Mouse (Mus musculus) embryonic facial prominence, embryonic 12.5 days (tissue): ENCODE measurements around the gene Trim80. TPM values are rescaled to one million over a fixed set of nuclear protein-coding genes. Genes with fewer than 3 reads are reported as not detected.

Experiments used
- ATAC-seq: fragments of 200-750 bp; cut with Nextera tagmentation; 2 replicates; pipeline ENCODE4 v1.8.0; 2017; ENCODE audit not compliant: insufficient number of reproducible peaks, insufficient read depth, low FRiP score, low TSS enrichment
- H3K27ac ChIP-seq: fragments of 300-500 bp; sonication (generic); 2 replicates; pipeline ENCODE4 v1.5.1; 2016; ENCODE audit warnings: mild to moderate bottlenecking
- H3K27me3 ChIP-seq: fragments of 300-500 bp; sonication (generic); 2 replicates; pipeline ENCODE4 v1.6.1; 2016; ENCODE audit warnings: mild to moderate bottlenecking, moderate library complexity
- H3K36me3 ChIP-seq: fragments of 300-500 bp; sonication (generic); 2 replicates; pipeline ENCODE4 v1.6.1; 2016; ENCODE audit warnings: mild to moderate bottlenecking
- H3K4me1 ChIP-seq: fragments of 300-500 bp; sonication (generic); 2 replicates; pipeline ENCODE4 v1.6.1; 2016
- H3K4me2 ChIP-seq: fragments of 300-500 bp; sonication (generic); replicated peaks from 2 replicates; pipeline ENCODE4 v1.6.1; 2016; ENCODE audit warnings: mild to moderate bottlenecking, moderate library complexity
- H3K4me3 ChIP-seq: fragments of 300-500 bp; sonication (generic); 2 replicates; pipeline ENCODE4 v1.5.1; 2016; ENCODE audit warnings: mild to moderate bottlenecking
- H3K9ac ChIP-seq: fragments of 300-500 bp; sonication (generic); 2 replicates; pipeline ENCODE4 v1.6.1; 2016; ENCODE audit warnings: mild to moderate bottlenecking, moderate library complexity
- H3K9me3 ChIP-seq: fragments of 300-500 bp; sonication (generic); 2 replicates; pipeline ENCODE4 v1.6.1; 2016; ENCODE audit warnings: mild to moderate bottlenecking, moderate library complexity
- WGBS: fragments of 180-500 bp; shearing (Covaris S2); methylation state at CpG from one replicate; pipeline ENCODE4 v1.1.7; 2016; 5-methylcytosine and 5-hydroxymethylcytosine counted together
- polyA plus RNA-seq: library from polyadenylated mRNA; unstranded; fragments of >200 nt; fragmentation: Nextera tagmentation; extraction: Ambion mirVana; gene quantifications from 2 replicates; pipeline ENCODE4 v1.2.1, GENCODE M21; 2016

Gene Trim80
- polyA plus RNA-seq = not detected in 2 replicates

DNA sequence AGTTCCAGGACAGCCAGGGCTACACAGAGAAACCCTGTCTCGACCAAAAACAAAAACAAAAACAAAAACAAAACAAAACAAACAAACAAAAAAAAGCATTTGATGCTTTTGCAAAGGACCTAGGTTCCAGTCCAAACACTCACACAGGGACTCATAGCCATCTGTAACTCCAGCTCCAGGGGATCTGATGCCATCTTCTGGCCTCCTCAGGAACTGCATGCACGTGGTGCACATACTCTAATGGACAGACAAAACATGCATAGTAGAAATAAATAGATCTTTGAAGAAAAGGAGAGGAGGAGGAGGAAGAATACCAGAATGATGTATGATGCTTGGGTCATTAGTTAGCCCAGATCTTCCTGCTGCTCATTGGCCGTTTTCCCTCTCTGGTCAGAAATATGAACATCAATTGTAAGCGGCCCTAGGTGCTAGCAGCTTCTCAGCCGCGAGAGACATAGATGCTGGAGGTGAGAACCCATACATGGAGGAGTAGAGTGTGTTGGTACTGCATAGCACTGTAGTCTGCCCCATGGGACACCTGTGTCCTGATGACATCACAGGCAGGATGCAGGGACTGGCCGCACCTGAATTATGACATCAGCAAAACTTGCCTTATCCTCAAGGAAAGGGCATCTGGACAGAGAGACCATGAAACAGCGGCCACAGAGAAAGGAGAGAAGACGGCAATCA, at the start of gene Trim80:
TSS of gene Trim80 (plus strand) at position 640 of the 690 bp plus-strand sequence.
- no peak within 1 kb of the TSS for H3K4me3 ChIP-seq
- no peaks in the 10 kb centered on the region for H3K27me3 ChIP-seq
- peaks cover 15% of the 10 kb centered on the region for H3K4me1 ChIP-seq
- no peak within 1 kb of the TSS for H3K4me2 ChIP-seq
- H3K9ac ChIP-seq = no peak within 1 kb of the TSS
- no peak for ATAC-seq
- H3K27ac ChIP-seq = no peak within 1 kb of the TSS
- H3K9me3 ChIP-seq = 0 out of 2 replicates have a peak, but pooled peaks cover 4% of the 10 kb centered on the region
- WGBS = 95% methylated on average over 9 of the region's 9 CpGs
- no peaks in the 10 kb centered on the region for H3K36me3 ChIP-seq

DNA sequence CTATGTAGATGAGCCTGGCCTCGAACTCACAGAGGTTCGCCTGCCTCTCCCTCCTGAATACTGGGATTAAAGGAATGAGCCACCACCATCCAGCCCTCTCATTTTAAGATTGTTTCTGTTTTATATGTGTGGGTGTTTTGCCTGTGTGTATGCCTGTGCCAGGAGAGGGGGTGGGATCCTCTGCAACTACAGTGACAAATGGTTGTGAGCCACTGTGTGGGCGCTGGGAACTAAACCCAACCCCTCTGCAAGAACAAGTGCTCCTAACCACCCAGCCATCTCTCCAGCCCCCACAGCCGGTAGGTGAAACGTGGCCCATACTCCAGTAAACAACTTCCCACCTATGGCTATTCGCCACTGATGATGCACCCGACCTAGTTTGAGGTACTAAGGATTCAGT, 49.0 kb upstream of the Trim80 start:
- WGBS = 90% methylated on average over 7 of the region's 7 CpGs
- Histone ChIP-seq H3K4me1 (no peaks in the 10 kb centered on the region), H3K27ac (no peak overlapping the region), H3K4me2 (no peak overlapping the region), H3K9me3 (no peaks in the 10 kb centered on the region), H3K36me3 (peaks cover 50% of the 10 kb centered on the region), H3K9ac (no peak overlapping the region), H3K4me3 (no peak overlapping the region), H3K27me3 (no peaks in the 10 kb centered on the region)
- no peak for ATAC-seq

DNA sequence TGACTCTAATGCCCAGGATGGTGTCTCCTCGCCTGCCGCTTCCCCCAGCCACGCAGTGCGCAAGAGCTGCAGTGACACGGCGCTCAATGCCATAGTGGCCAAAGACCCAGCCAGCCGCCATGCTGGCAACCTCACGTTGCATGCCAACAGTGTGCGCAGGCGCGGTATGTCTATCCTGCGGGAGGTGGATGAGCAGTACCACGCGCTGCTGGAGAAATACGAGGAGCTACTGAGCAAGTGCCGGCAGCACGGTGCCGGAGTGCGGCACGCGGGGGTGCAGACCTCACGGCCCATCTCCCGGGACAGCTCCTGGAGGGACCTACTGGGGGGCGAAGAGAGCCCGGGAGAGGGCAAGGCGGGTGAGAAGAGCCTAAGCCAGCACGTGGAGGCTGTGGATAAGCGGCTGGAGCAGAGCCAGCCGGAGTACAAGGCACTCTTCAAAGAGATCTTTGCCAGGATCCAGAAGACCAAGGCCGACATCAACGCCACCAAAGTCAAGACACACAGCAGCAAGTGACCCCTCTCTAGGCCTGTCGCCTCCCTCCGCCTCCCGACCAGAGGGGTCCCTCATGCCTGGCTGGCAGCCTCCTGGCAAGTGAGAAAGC, 46.5 kb upstream of the Trim80 start:
- no peak overlapping the region for H3K4me2 ChIP-seq
- no peaks in the 10 kb centered on the region for H3K27me3 ChIP-seq
- H3K4me3 ChIP-seq = no peak overlapping the region
- 0 out of 2 replicates have a peak overlapping the region, but pooled peaks have one; percentile 17 for H3K27ac ChIP-seq
- 66% methylated on average over 34 of the region's 34 CpGs for WGBS
- H3K4me1 ChIP-seq = no peaks in the 10 kb centered on the region
- ATAC-seq = no peak
- H3K9me3 ChIP-seq = no peaks in the 10 kb centered on the region
- no peak overlapping the region for H3K9ac ChIP-seq
- H3K36me3 ChIP-seq = peaks cover 53% of the 10 kb centered on the region

DNA sequence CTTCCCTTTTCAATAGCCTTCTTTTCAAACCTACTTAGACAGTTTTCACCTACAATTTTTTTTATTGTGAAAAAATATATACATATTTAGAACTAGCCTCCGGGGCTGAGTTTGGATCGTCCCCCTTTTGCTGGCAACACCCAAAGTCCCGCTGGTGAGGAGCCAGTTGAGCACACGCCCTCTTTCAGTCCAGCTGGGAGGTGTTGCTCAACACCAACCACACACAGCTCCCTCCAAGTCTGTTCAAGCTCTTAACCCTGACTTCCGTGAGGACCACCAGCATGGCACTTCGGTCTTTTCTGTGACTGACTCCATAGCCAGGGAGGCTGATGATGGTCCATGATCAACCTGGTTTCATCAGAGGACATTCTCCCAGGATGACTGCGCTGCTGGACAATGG, 42.3 kb upstream of the Trim80 start:
- WGBS = 80% methylated on average over 7 of the region's 7 CpGs
- Histone ChIP-seq H3K27me3 (no peaks in the 10 kb centered on the region), H3K36me3 (peaks cover 26% of the 10 kb centered on the region), H3K4me3 (no peak overlapping the region), H3K9me3 (no peaks in the 10 kb centered on the region), H3K4me2 (no peak overlapping the region), H3K27ac (no peak overlapping the region), H3K9ac (no peak overlapping the region), H3K4me1 (peaks cover 1% of the 10 kb centered on the region; the same call in 1 of the 2 replicates)
- no peak for ATAC-seq

DNA sequence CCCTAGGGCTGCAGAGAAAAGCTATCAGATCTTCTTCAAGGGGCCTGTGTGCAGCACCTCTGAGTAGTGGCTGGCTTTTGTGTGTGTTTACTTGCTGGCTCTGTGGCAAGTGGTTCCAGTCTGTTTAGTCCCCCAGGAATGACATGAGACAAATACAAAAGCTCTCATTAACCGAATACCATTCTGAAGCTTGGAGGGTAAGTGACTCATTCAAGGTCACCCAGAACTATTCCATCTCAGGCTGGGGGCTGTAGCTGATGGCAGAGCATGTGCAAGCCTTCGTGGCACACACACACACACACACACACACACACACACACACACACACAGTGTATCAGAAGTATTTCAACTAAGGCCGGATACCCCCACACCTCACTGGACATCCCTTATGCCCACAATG, 40.2 kb upstream of the Trim80 start:
- ATAC-seq = no peak
- WGBS = 87% methylated on average over 3 of the region's 3 CpGs
- Histone ChIP-seq H3K27me3 (no peaks in the 10 kb centered on the region), H3K36me3 (peaks cover 9% of the 10 kb centered on the region; the same call in 1 of the 2 replicates), H3K4me2 (no peak overlapping the region), H3K9ac (no peak overlapping the region; the same call in 1 of the 2 replicates), H3K27ac (no peak overlapping the region), H3K4me3 (no peak overlapping the region), H3K9me3 (no peaks in the 10 kb centered on the region), H3K4me1 (peaks cover 13% of the 10 kb centered on the region)

DNA sequence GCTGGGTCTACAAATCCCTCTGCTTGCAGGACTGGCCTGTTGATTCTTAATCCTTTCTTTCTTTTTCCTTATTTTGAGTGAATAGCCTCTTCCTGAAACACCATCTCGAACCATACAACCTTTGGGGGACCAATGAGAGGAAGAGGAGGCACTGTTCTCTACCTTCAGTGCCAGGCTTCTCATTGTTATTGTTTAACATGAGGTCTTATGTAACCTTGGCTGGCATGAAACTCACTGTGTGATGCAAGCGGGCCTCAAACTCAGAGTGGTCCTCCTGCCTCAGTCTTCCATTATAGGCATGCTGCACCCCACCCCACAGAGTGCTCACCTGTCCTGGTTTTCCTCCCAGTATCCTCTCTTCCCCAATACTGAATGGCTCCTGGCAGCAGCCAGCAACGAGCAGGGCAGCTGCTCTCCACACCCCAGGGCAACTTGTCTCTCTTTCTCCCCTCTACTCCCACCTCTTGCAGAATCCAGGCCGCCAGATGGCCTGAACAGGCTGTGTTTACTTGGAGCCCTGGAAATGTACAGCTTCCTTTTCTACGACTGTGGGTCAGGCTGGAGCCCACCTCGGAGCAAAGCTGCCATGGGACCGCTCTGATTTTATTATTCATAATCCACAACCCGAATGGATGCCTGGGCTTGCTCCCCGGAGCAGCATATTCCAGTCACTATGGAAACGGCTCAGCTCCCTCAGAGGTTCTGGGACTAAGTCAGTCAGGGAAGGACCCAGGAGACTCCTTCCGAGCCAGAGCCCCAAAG, 39.5 kb upstream of the Trim80 start:
- H3K4me1 ChIP-seq = peaks cover 15% of the 10 kb centered on the region
- no peaks in the 10 kb centered on the region for H3K27me3 ChIP-seq
- no peaks in the 10 kb centered on the region for H3K9me3 ChIP-seq
- H3K4me2 ChIP-seq = no peak overlapping the region
- peak overlapping the region; percentile 46; the same call in 1 of the 2 replicates for H3K27ac ChIP-seq
- H3K4me3 ChIP-seq = no peak overlapping the region
- WGBS = 46% methylated on average over 11 of the region's 11 CpGs
- no peak overlapping the region for H3K9ac ChIP-seq
- no peak for ATAC-seq
- H3K36me3 ChIP-seq = peaks cover 4% of the 10 kb centered on the region; the same call in 1 of the 2 replicates

DNA sequence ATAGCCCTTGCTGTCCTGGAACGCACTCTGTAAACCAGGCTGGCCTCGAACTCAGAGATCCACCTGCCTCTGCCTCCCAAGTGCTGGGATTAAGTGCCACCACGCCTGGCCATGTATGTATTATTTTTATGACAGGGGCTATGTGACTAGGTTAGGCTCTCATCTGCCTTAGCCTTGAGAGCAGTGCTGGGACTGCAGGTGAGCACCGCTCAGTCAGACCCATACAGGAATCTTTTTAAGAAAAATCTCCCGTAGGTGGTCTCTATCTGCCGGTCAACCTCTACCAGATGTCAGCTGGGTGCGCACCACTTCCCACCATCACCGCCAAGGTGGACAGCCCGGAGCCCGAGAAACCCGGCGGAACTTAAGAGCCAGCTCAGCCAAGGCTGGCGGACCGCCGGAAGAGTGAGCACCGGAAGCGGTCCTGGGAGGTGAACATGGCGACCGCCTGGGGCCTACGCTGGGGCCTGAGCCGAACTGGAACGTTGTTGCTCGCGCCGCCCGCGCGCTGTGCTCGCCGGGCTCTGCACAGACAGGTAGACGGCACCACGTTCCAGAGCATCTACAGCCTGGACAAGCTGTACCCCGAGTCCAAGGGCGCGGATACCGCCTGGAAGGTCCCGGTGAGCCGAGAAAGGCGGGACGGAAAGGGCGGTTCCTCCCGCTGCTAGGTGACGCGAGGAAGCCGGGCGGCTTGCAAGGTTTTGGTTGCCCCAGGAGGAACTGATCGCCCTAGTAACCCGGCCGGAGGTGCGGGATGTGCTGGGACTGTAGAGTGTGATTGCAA, 36.8 kb upstream of the Trim80 start, which contains the start of gene Mrpl58:
TSS of gene Mrpl58 (plus strand) at position 415 of the 787 bp plus-strand sequence.
- peak within 1 kb of the TSS; percentile 73 for H3K4me2 ChIP-seq
- H3K27me3 ChIP-seq = no peaks in the 10 kb centered on the region
- peak within 1 kb of the TSS; percentile 89 for H3K27ac ChIP-seq
- ATAC-seq = peak; percentile 79
- peak within 1 kb of the TSS; percentile 90 for H3K9ac ChIP-seq
- peak within 1 kb of the TSS; percentile 79 for H3K4me3 ChIP-seq
- H3K9me3 ChIP-seq = no peaks in the 10 kb centered on the region
- H3K4me1 ChIP-seq = peaks cover 15% of the 10 kb centered on the region
- WGBS = 3% methylated on average over 50 of the region's 50 CpGs
- H3K36me3 ChIP-seq = peaks cover 20% of the 10 kb centered on the region

DNA sequence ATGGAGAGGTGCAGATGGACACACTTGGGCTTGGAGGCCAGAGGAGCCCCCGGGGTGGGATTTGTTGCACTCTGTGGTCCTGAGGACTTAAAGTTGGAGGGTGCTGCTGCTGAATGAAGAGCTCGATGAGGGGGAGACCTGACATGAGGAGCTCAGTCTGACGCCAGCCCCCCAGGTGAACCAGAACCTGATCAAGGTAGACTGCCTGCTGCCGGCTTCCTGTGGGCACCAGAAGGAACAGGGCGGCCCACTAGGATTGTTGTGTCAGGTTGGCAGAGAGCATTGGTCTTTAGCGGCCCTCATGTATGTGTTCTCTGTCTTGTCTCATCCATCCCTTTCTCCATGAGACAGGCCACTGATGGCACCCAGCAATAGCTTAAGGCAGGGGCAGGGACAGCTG, 34.6 kb upstream of the Trim80 start:
- no peak overlapping the region for H3K4me2 ChIP-seq
- no peak overlapping the region for H3K27ac ChIP-seq
- H3K9me3 ChIP-seq = no peaks in the 10 kb centered on the region
- peaks cover 40% of the 10 kb centered on the region for H3K36me3 ChIP-seq
- WGBS = 96% methylated on average over 6 of the region's 6 CpGs
- H3K4me1 ChIP-seq = peaks cover 15% of the 10 kb centered on the region
- no peak overlapping the region for H3K4me3 ChIP-seq
- no peak for ATAC-seq
- H3K9ac ChIP-seq = peak overlapping the region; percentile 15; the same call in 1 of the 2 replicates
- H3K27me3 ChIP-seq = no peaks in the 10 kb centered on the region

DNA sequence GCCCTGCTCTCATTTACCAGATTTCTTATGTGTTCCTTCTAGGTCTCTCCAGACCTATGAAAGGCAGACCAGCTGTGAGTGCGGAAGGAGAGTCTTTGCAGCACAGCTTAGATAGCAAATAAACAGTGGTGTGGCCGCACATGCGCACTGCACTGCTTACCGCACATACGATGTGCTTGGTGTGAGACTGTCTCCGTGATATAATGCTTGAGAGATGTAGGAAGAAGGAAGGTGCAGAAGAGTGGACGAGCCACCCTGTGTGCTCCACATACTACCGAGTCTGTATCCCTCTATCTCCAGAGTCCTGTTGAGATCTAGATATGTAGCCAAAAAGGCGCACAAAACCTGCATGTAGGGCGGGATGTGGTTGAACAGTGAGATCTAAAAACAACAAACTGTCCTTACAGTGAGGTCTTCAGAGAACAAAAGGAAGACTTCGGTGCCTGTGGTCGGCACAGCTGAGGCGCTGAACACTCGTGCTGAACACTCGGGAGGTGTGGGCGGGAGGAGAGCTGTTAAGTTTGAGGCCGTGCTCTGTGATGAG, 33.4 kb upstream of the Trim80 start:
- peaks cover 24% of the 10 kb centered on the region for H3K4me1 ChIP-seq
- peaks cover 46% of the 10 kb centered on the region for H3K36me3 ChIP-seq
- ATAC-seq = no peak
- WGBS = 95% methylated on average over 17 of the region's 17 CpGs
- no peak overlapping the region for H3K4me2 ChIP-seq
- H3K27ac ChIP-seq = no peak overlapping the region
- H3K9ac ChIP-seq = no peak overlapping the region
- H3K27me3 ChIP-seq = no peaks in the 10 kb centered on the region
- no peak overlapping the region for H3K4me3 ChIP-seq
- no peaks in the 10 kb centered on the region for H3K9me3 ChIP-seq

DNA sequence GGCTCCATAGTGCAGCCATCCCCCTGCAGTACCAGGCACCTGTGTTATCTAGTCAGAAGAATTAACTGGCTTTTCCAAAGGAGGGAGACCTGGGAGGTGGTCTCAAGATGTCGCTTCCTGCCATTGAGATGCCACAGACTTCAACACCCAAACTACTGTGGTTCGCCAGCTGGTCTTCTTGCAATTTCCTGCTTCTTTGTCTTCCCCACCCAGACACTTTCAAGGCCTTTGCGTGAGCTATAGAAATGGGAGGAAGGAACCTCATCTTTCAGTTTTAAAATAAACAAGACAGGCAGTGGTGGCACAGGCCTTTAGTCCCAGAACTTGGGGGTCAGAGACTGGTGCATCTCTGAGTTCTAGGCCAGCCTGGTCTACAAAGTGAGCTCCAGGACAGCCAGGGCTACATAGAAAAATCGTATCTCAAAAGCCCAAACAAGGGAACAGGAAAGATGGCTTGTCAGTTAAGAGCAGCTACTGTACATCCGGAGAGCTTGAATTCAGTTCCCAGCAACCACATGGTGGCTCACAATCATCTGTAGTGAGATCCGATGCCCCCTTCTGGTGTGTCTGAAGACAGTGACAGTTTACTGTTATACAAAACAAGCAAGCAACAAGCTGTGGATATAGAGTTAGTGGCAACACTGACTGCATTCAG, 32.0 kb upstream of the Trim80 start:
- H3K36me3 ChIP-seq = peaks cover 46% of the 10 kb centered on the region
- no peaks in the 10 kb centered on the region for H3K27me3 ChIP-seq
- peaks cover 25% of the 10 kb centered on the region for H3K4me1 ChIP-seq
- WGBS = 88% methylated on average over 6 of the region's 6 CpGs
- H3K4me3 ChIP-seq = no peak overlapping the region
- H3K27ac ChIP-seq = no peak overlapping the region
- H3K9me3 ChIP-seq = no peaks in the 10 kb centered on the region
- no peak overlapping the region for H3K9ac ChIP-seq
- no peak for ATAC-seq
- H3K4me2 ChIP-seq = no peak overlapping the region
